Mouse (Mus musculus) myocyte (in vitro differentiated cells): ENCODE data around the gene Fos. TPM values are rescaled to one million over a fixed set of nuclear protein-coding genes. Genes with fewer than 3 reads are reported as not detected.

ENCODE experiments used
- H3K27me3 ChIP-seq: one replicate; pipeline ENCODE4 v1.6.1; 2011; ENCODE audit not compliant: control insufficient read depth, insufficient read depth, insufficient read length
- H3K36me3 ChIP-seq: one replicate; pipeline ENCODE4 v1.6.1; 2011; ENCODE audit not compliant: control insufficient read depth, insufficient read depth
- H3K4me2 ChIP-seq: one replicate; pipeline ENCODE4 v1.6.1; 2011; ENCODE audit warnings: low read depth, control low read depth
- H3K4me3 ChIP-seq: one replicate; pipeline ENCODE4 v1.5.1; 2011; ENCODE audit warnings: mild to moderate bottlenecking, control low read depth, moderate library complexity
- H3K79me2 ChIP-seq: one replicate; pipeline ENCODE4 v1.6.1; 2011; ENCODE audit not compliant: control insufficient read depth, insufficient read depth
- H3ac ChIP-seq: one replicate; pipeline ENCODE4 v1.6.1; 2011; ENCODE audit not compliant: control insufficient read depth, insufficient read length
- CEBPB ChIP-seq: IDR thresholded peaks from 2 replicates; pipeline ENCODE4 v1.6.1; 2011; ENCODE audit warnings: mild to moderate bottlenecking, moderate library complexity; ENCODE audit not compliant: poor library complexity, insufficient read depth, severe bottlenecking
- E2F4 ChIP-seq: IDR thresholded peaks from one replicate; pipeline ENCODE4 v1.6.1; 2011; ENCODE audit warnings: mild to moderate bottlenecking, control low read depth, moderate library complexity; ENCODE audit not compliant: insufficient read depth
- MAX ChIP-seq: IDR thresholded peaks from one replicate; pipeline ENCODE4 v1.6.1; 2011; ENCODE audit warnings: low read depth, mild to moderate bottlenecking, control low read depth
- MYOD1 ChIP-seq, 3 experiments: IDR thresholded peaks; one replicate each; pipeline ENCODE4 v1.6.1; 2011; ENCODE audit warnings: control low read depth in 2 of 3, low read depth in 2 of 3, mild to moderate bottlenecking in 2 of 3, moderate library complexity in 1 of 3; ENCODE audit not compliant: insufficient read length in 2 of 3, control insufficient read depth in 1 of 3
- MYOG ChIP-seq, 3 experiments: IDR thresholded peaks; one replicate each; pipeline ENCODE4 v1.6.1; 2011; ENCODE audit warnings: control low read depth in 2 of 3, low read depth in 2 of 3, mild to moderate bottlenecking in 2 of 3; ENCODE audit not compliant: insufficient read length in 2 of 3, control insufficient read depth in 1 of 3, insufficient read depth in 1 of 3
- POLR2A ChIP-seq: IDR thresholded peaks from one replicate; pipeline ENCODE4 v1.6.1; 2011; ENCODE audit warnings: low read depth, mild to moderate bottlenecking, control low read depth, moderate library complexity; ENCODE audit not compliant: insufficient read length
- POLR2AphosphoS2 ChIP-seq: IDR thresholded peaks from one replicate; pipeline ENCODE4 v1.6.1; 2011; ENCODE audit warnings: low read depth, control low read depth; ENCODE audit not compliant: insufficient read length
- REST ChIP-seq: IDR thresholded peaks from one replicate; pipeline ENCODE4 v1.6.1; 2011; ENCODE audit warnings: mild to moderate bottlenecking, control low read depth, moderate library complexity; ENCODE audit not compliant: insufficient read depth, insufficient read length
- SRF ChIP-seq: IDR thresholded peaks from one replicate; pipeline ENCODE4 v1.6.1; 2011; ENCODE audit warnings: low read depth; ENCODE audit not compliant: control insufficient read depth, insufficient read length
- TCF12 ChIP-seq: IDR thresholded peaks from one replicate; pipeline ENCODE4 v1.6.1; 2011; ENCODE audit warnings: mild to moderate bottlenecking, control low read depth; ENCODE audit not compliant: poor library complexity, insufficient read depth, severe bottlenecking
- TCF3 ChIP-seq: IDR thresholded peaks from one replicate; pipeline ENCODE4 v1.6.1; 2011; ENCODE audit warnings: low read depth, control low read depth; ENCODE audit not compliant: insufficient read length
- USF1 ChIP-seq: IDR thresholded peaks from one replicate; pipeline ENCODE4 v1.6.1; 2011; ENCODE audit warnings: low read depth, mild to moderate bottlenecking, control low read depth, moderate library complexity
- polyA plus RNA-seq: library from polyadenylated mRNA; unstranded; fragments of >200 nt; fragmentation: generic; extraction: Trizol; gene quantifications from one replicate; pipeline ENCODE4 v1.2.1, GENCODE M21; 2012; ENCODE audit warnings: missing spikeins

The Fos gene
- polyA plus RNA-seq, result 3.1 TPM

DNA sequence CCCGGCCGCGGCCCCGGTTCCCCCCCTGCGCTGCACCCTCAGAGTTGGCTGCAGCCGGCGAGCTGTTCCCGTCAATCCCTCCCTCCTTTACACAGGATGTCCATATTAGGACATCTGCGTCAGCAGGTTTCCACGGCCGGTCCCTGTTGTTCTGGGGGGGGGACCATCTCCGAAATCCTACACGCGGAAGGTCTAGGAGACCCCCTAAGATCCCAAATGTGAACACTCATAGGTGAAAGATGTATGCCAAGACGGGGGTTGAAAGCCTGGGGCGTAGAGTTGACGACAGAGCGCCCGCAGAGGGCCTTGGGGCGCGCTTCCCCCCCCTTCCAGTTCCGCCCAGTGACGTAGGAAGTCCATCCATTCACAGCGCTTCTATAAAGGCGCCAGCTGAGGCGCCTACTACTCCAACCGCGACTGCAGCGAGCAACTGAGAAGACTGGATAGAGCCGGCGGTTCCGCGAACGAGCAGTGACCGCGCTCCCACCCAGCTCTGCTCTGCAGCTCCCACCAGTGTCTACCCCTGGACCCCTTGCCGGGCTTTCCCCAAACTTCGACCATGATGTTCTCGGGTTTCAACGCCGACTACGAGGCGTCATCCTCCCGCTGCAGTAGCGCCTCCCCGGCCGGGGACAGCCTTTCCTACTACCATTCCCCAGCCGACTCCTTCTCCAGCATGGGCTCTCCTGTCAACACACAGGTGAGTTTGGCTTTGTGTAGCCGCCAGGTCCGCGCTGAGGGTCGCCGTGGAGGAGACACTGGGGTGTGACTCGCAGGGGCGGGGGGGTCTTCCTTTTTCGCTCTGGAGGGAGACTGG is at the start of gene Fos:
Gene Fos (plus strand): TSS at position 410 of the 817 bp plus-strand sequence.
- Histone ChIP-seq H3ac (peak within 1 kb of the TSS; percentile 28), H3K4me2 (peak within 1 kb of the TSS; percentile 92), H3K36me3 (peaks cover 4% of the 10 kb centered on the region), H3K79me2 (no peaks in the 10 kb centered on the region), H3K4me3 (peak within 1 kb of the TSS; percentile 70), H3K27me3 (no peaks in the 10 kb centered on the region)
- TF ChIP-seq MYOD1 (IDR thresholded peaks at IDR 0.05; ENCODE audit: control insufficient read depth in 1 of 3, insufficient read length in 2 of 3, low read depth in 2 of 3), result peak in 2 of 3 experiments; percentile 53 to 78
- TF ChIP-seq TCF3, result no peak
- TF ChIP-seq SRF, result peak; percentile 98
- TF ChIP-seq POLR2A, result peak; percentile 94
- peak in 1 of 3 experiments; percentile 22 for TF ChIP-seq MYOG (IDR thresholded peaks at IDR 0.05; ENCODE audit: control insufficient read depth in 1 of 3, insufficient read depth in 1 of 3, insufficient read length in 2 of 3, low read depth in 2 of 3)
- TF ChIP-seq POLR2AphosphoS2, result peak; percentile 96

DNA sequence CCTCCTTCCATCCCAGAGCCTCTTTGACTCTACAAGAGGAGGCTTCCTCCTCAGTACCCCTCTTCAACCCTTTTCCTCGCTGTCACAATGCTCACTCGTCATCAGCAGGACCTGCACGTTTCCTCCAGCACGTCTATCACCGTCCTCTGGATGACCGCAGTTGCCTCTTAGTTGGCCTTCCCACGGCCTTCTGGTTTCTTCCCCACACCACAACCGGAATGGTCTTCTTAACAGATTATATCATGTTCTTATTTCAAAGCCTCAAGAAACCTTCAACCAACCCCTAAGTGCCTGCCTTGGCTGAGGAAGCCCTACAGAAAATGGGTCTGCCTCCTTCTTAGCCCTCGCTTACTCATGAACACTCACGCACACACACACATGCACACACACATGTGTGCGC is 48.0 kb upstream of the Fos start:
- no peaks in the 10 kb centered on the region for H3K36me3 ChIP-seq
- H3K4me3 ChIP-seq, result no peak overlapping the region
- TF ChIP-seq E2F4, result no peak
- TF ChIP-seq MAX, result no peak
- TF ChIP-seq SRF, result no peak
- no peak for TF ChIP-seq MYOD1 (IDR thresholded peaks at IDR 0.05; ENCODE audit: control insufficient read depth in 1 of 3, insufficient read length in 2 of 3, low read depth in 2 of 3)
- no peak for TF ChIP-seq MYOG (IDR thresholded peaks at IDR 0.05; ENCODE audit: control insufficient read depth in 1 of 3, insufficient read depth in 1 of 3, insufficient read length in 2 of 3, low read depth in 2 of 3)
- TF ChIP-seq USF1, result no peak
- TF ChIP-seq TCF12, result no peak

DNA sequence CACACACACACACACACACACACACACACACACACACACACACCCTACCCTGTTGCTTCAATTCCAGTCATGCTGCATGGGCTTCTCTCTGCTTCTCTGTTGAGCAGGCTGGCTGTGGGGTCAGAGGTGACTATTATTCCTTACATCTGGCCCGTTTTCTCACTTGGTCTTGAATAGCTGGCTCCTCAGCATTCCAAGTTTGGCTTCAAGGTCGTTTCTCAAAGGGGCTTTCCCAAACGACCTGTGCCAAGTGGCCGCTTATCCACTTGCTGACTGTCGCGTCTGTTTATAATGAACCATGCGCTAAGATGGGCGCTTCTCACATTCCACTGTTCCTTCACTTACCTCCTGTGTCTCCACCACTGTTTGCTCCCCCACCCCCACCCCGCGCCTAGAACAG is 47.6 kb upstream of the Fos start:
- Histone ChIP-seq H3K4me3 (no peak overlapping the region), H3K36me3 (no peaks in the 10 kb centered on the region), H3K4me2 (no peak overlapping the region), H3K79me2 (no peaks in the 10 kb centered on the region), H3ac (no peak overlapping the region), H3K27me3 (peaks cover 15% of the 10 kb centered on the region)
- TF ChIP-seq POLR2AphosphoS2 (no peak), E2F4 (no peak), USF1 (no peak), SRF (no peak), TCF3 (no peak)

More for the DNA sequence above, 48.0 kb upstream of the Fos start:
- no peak overlapping the region for H3ac ChIP-seq
- no peaks in the 10 kb centered on the region for H3K79me2 ChIP-seq
- no peak overlapping the region for H3K4me2 ChIP-seq
- peaks cover 15% of the 10 kb centered on the region for H3K27me3 ChIP-seq

DNA sequence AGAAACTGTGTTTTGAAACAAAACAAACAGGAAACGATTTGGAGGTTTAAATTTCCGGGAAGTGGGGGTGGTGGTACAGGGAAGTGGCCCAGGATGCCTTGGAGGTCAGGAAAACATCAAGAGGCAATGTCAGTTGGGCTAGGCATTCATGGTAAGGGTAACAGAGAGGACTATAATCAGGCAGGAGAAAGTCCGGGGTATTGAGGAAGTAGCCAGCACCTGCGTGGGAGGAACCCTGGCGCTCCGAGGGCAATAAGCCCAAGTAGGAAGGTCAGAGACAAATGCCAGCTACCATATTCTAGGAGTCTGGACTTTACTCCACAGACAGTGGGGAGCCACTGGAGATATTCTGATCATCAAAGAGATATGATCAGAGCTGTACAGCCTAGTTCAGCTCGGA is 45.9 kb upstream of the Fos start:
- H3K27me3 ChIP-seq, result peaks cover 18% of the 10 kb centered on the region
- no peak overlapping the region for H3ac ChIP-seq
- TF ChIP-seq MYOD1 (IDR thresholded peaks at IDR 0.05; ENCODE audit: control insufficient read depth in 1 of 3, insufficient read length in 2 of 3, low read depth in 2 of 3) (no peak), REST (no peak), TCF3 (no peak), SRF (no peak), E2F4 (no peak), TCF12 (no peak), MYOG (IDR thresholded peaks at IDR 0.05; ENCODE audit: control insufficient read depth in 1 of 3, insufficient read depth in 1 of 3, insufficient read length in 2 of 3, low read depth in 2 of 3) (no peak), POLR2AphosphoS2 (no peak), USF1 (no peak), MAX (no peak), POLR2A (no peak), CEBPB (no peak)
- H3K4me3 ChIP-seq, result no peak overlapping the region
- no peaks in the 10 kb centered on the region for H3K36me3 ChIP-seq
- H3K4me2 ChIP-seq, result no peak overlapping the region
- no peaks in the 10 kb centered on the region for H3K79me2 ChIP-seq

DNA sequence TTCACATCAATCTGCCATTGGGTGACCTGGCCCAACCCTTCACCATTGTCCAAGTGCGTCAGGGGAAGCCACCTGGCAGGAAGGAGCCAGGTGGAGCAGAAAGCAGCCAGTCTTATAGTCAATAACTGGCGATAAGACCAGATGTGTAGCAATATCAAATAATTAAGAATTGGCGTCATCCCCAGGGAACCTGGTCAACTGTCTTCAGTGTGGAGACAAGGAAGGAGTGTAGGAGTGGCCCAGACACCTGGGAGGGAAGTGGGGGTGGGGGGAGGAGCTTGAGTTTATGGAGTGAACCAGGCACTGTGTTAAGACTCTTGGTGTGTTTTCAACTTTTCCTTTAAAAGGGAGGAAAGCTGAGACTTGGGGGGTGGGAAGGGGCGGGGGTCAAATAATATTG is 43.7 kb upstream of the Fos start:
- Histone ChIP-seq H3K4me3 (no peak overlapping the region), H3K27me3 (peaks cover 16% of the 10 kb centered on the region), H3K4me2 (no peak overlapping the region), H3K79me2 (no peaks in the 10 kb centered on the region), H3ac (no peak overlapping the region), H3K36me3 (no peaks in the 10 kb centered on the region)
- no peak for TF ChIP-seq MYOG (IDR thresholded peaks at IDR 0.05; ENCODE audit: control insufficient read depth in 1 of 3, insufficient read depth in 1 of 3, insufficient read length in 2 of 3, low read depth in 2 of 3)
- TF ChIP-seq MYOD1 (IDR thresholded peaks at IDR 0.05; ENCODE audit: control insufficient read depth in 1 of 3, insufficient read length in 2 of 3, low read depth in 2 of 3), result no peak
- no peak for TF ChIP-seq POLR2A
- no peak for TF ChIP-seq CEBPB
- TF ChIP-seq TCF12, result no peak
- no peak for TF ChIP-seq MAX
- no peak for TF ChIP-seq TCF3
- TF ChIP-seq E2F4, result no peak
- TF ChIP-seq REST, result no peak
- no peak for TF ChIP-seq SRF
- TF ChIP-seq POLR2AphosphoS2, result no peak
- no peak for TF ChIP-seq USF1
